Mouse (Mus musculus) liver, adult 2 months (tissue): ENCODE results near the gene Commd1.

Experiments used
- CTCF ChIP-seq: fragments of 200-500 bp; IDR thresholded peaks from 2 replicates; pipeline ENCODE4 v1.5.1; 2011; ENCODE audit warnings: low read depth, low read length, control low read depth
- POLR2A ChIP-seq: fragments of 200-500 bp; IDR thresholded peaks from 2 replicates; pipeline ENCODE4 v1.6.1; 2011; ENCODE audit warnings: low read length, control low read depth; ENCODE audit not compliant: insufficient read depth; ENCODE audit errors: extremely low read depth

GRCm38 (mm10) chr11:22911831-22912230 is 70.4 kb downstream of the Commd1 start:
- TF ChIP-seq CTCF (no peak), POLR2A (no peak)
